ENCODE assay signal across 9 mouse cellular contexts in the genomic region with DNA sequence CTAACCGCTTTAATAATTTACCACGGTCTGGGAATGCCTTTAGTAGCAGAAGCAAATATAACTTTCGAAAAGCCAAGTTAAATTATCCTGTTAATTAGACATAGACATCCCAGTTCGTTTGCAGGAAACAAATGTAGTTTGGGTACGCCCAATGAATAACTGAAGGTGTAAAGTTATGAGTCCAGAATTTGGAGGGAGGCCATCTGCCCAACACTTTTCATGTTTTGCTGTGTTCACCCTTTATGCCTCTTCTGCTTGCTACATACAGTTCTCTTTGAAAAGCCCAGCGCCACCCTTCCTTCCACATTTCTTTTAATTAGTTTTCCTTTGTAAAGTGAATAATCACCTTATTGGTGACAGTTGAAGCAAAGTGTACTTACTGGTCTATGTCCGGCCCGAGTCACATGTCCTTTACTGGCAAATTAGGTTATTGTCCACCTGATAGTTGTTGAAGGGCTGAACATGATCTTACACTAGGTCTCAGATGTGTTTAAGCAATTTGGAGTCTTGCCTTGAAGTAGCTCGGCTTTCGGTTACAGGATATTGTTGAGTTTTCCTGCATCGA. TPM values are rescaled to one million over a fixed set of nuclear protein-coding genes. Genes with fewer than 3 reads are reported as not detected.
DNase-seq lines count a peak whose midpoint lies in the region; ATAC-seq and TF ChIP-seq lines count a peak whose summit lies in the region.
"Had no signal": no experiment of that assay in that cellular context is flagged by ENCODE, and none has a peak within 500 bp of the region (broad histone marks: within the 10 kb centered on the region; RNA-seq: fewer than 3 reads in every experiment).

No protein-coding gene starts in this region.

- peak overlapping the region; percentile 93 for H3K27ac ChIP-seq in gastrocnemius, adult 2 months
- H3K27ac ChIP-seq in forebrain, embryonic 11.5 days (ENCODE audit: low read depth, low read length): peak overlapping the region; percentile 86; the same call in 1 of the 2 replicates
- H3K27ac ChIP-seq in liver, embryonic 11.5 days (ENCODE audit: low read depth, low read length): no peak overlapping the region

- H3K4me1 ChIP-seq in forebrain, embryonic 11.5 days (replicated peaks; ENCODE audit: control insufficient read depth, insufficient read depth, low read length): no peaks in the 10 kb centered on the region; the same call in 1 of the 2 replicates
- peaks cover 15% of the 10 kb centered on the region for H3K4me1 ChIP-seq in liver, embryonic 11.5 days (replicated peaks; ENCODE audit: control insufficient read depth, insufficient read depth, low read length)

- whole genome bisulfite sequencing in forebrain, embryonic 11.5 days: 47% methylated on average over 11 of the region's 11 CpGs
- 52% methylated on average over 11 of the region's 11 CpGs for WGBS in liver, embryonic 11.5 days

- H3K4me3 ChIP-seq in gastrocnemius, adult 2 months: peak overlapping the region; percentile 98
- peak overlapping the region; percentile 78 for H3K4me3 ChIP-seq in forebrain, embryonic 11.5 days (ENCODE audit: low read depth, low read length)
- H3K4me3 ChIP-seq in liver, embryonic 11.5 days (ENCODE audit: low read depth, low read length): peak overlapping the region; percentile 96

- intact Hi-C loops in gastrocnemius, adult 2 months (cut with DNase I): no loop called here
- intact Hi-C loops in gastrocnemius, postnatal 14 days (cut with DNase I; ENCODE audit: low total_unique reads): no loop called here

- no peak for TF ChIP-seq CTCF in gastrocnemius, adult 2 months (IDR thresholded peaks at IDR 0.05)

- H3K27me3 ChIP-seq in forebrain, embryonic 11.5 days (ENCODE audit: control insufficient read depth, insufficient read depth, low read length): no peaks in the 10 kb centered on the region
- no peaks in the 10 kb centered on the region for H3K27me3 ChIP-seq in liver, embryonic 11.5 days (replicated peaks; ENCODE audit: control insufficient read depth, insufficient read depth, low read length)

- no peak for DNase-seq in gastrocnemius, adult 2 months
- no peak for DNase-seq in gastrocnemius, postnatal 14 days
- DNase-seq in A20 (ENCODE audit: low read depth, low spot score): peak; percentile 44
- DNase-seq in forebrain, embryonic 11.5 days (ENCODE audit: low spot score): no peak
- DNase-seq in liver, embryonic 11.5 days (ENCODE audit: low spot score): no peak
- no peak for DNase-seq in right cerebral cortex, postnatal 36 days (ENCODE audit: low spot score in 2 of 2)
- DNase-seq in testis, postnatal 14 days (ENCODE audit: low spot score): no peak
- no peak for DNase-seq in right cerebral cortex, postnatal 10 days (ENCODE audit: low spot score in 2 of 2)
- DNase-seq: thymus, postnatal 36 days had no signal

- ATAC-seq in forebrain, embryonic 11.5 days (replicated peaks; ENCODE audit: low FRiP score): no peak
- ATAC-seq in liver, embryonic 11.5 days (replicated peaks; ENCODE audit: low FRiP score): no peak

- peak overlapping the region; percentile 71 for H3K4me2 ChIP-seq in forebrain, embryonic 11.5 days (ENCODE audit: low read depth, low read length, severe bottlenecking)
- peak overlapping the region; percentile 69 for H3K4me2 ChIP-seq in liver, embryonic 11.5 days

- H3K9ac ChIP-seq in forebrain, embryonic 11.5 days (ENCODE audit: low read length): peak overlapping the region; percentile 78
- H3K9ac ChIP-seq in liver, embryonic 11.5 days (ENCODE audit: low read depth, low read length): peak overlapping the region; percentile 92

- no peaks in the 10 kb centered on the region for H3K36me3 ChIP-seq in forebrain, embryonic 11.5 days (ENCODE audit: control insufficient read depth, insufficient read depth, low read length)
- H3K36me3 ChIP-seq in liver, embryonic 11.5 days (ENCODE audit: control insufficient read depth, insufficient read depth, low read length): no peaks in the 10 kb centered on the region

- H3K9me3 ChIP-seq in forebrain, embryonic 11.5 days (ENCODE audit: control insufficient read depth, low read length): no peaks in the 10 kb centered on the region
- no peaks in the 10 kb centered on the region for H3K9me3 ChIP-seq in liver, embryonic 11.5 days (ENCODE audit: control insufficient read depth, low read length)

RNA-seq across cellular contexts. Expression of gene Sacm1l, which starts 1.1 kb away (rescaled TPM):
- 10 to 100 TPM; 19.8 to 22.9 TPM for total RNA-seq in gastrocnemius, adult 2 months (2021)
- 10 to 100 TPM; 19.2 to 23.7 TPM for total RNA-seq in gastrocnemius, postnatal 14 days (2021)
- 44.6 and 46.4 TPM in 2 replicates for polyA plus RNA-seq in forebrain, embryonic 11.5 days (2014; fragmentation: Nextera tagmentation; extraction: Ambion mirVana)
- 44.5 and 55.3 TPM in 2 replicates for polyA plus RNA-seq in liver, embryonic 11.5 days (2014; fragmentation: Nextera tagmentation; extraction: Ambion mirVana)

RNA-seq across cellular contexts. Expression of gene Limd1, which starts 52.1 kb away (rescaled TPM):
- 10 to 100 TPM; 31.5 to 41.1 TPM for total RNA-seq in gastrocnemius, adult 2 months (2021)
- 10 to 100 TPM; 29.4 to 31.2 TPM for total RNA-seq in gastrocnemius, postnatal 14 days (2021)
- 52.3 and 56.6 TPM in 2 replicates for polyA plus RNA-seq in forebrain, embryonic 11.5 days (2014; fragmentation: Nextera tagmentation; extraction: Ambion mirVana)
- polyA plus RNA-seq in liver, embryonic 11.5 days (2014; fragmentation: Nextera tagmentation; extraction: Ambion mirVana): 41.7 and 42.2 TPM in 2 replicates
